Mouse (Mus musculus): ENCODE results near the gene Trappc6a. TPM values are rescaled to one million over a fixed set of nuclear protein-coding genes. Genes with fewer than 3 reads are reported as not detected.

Trappc6a gene
- polyA plus RNA-seq, 1 experiment from 2014 or later, result 94.2 TPM

DNA sequence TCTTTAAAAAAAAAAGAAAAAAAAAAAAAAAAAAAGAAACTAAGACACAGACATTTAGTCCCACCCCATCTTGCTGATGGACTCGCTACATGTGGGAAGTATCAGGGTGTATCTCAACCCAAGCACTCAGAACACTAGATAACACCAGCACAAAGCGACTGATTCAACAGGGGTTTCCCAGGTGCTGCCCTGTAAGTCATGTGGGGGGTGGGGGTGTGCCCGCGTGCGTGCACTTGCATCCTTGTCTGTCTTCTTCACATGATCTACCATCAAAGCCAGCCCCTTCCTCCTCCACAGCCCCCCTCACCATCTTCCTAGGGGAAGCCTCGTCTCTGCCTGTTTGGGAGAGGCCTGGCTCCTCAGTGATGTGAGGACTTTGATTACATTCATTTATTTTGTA is 4.2 kb downstream of the Trappc6a start:
- no peaks in the 10 kb centered on the region for H3K36me3 ChIP-seq (ENCODE audit: insufficient read depth, low read length)
- no peak for ATAC-seq (ENCODE audit: low FRiP score, low TSS enrichment)
- no peak overlapping the region for H3K9ac ChIP-seq (replicated peaks; ENCODE audit: low read length)
- no peak overlapping the region for H3K4me3 ChIP-seq (ENCODE audit: low read length)
- no peak overlapping the region for H3K4me2 ChIP-seq (replicated peaks; ENCODE audit: low read depth, low read length)
- no peaks in the 10 kb centered on the region for H3K9me3 ChIP-seq (ENCODE audit: low read length)
- H3K27ac ChIP-seq (ENCODE audit: low read length), result no peak overlapping the region
- H3K4me1 ChIP-seq (ENCODE audit: insufficient read depth, low read length), result peaks cover 13% of the 10 kb centered on the region
- WGBS, result 73% methylated on average over 6 of the region's 6 CpGs
- H3K27me3 ChIP-seq (ENCODE audit: insufficient read depth, low read length), result peaks cover 4% of the 10 kb centered on the region; the same call in 1 of the 2 replicates

DNA sequence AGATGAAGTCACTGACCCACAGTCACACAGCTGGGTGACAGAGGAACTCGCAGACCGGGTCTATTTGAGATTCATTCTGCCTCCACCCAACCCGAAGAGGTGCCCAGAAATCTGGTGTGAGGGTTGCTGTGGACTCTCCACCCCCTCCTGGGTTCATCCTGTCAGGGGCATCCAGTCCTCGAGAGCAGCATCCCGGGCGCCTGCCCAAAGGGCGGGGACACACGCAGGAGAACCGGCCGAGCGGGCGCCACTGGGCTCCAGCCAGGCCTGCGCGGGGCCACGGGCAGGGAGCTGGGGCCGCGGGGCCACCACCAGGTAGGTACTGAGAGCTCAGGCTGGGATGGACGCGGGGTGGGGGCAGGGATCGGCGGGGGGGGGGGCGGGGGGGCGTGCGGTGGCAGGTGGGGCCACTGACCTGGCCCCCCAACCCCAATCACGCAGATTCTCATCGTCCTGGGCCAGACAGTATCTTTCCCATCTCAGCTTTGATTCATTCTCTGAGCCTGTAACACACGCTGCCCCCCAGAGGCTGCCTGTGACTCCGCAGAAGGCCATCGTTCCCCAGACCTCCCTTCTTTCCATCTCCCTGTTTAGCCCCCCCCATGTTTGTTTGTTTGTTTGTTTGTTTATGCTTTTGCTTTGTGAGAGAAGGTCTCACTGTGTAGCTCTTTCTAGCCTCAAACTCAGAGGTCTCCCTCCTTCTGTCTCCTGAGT is 9.6 kb downstream of the Trappc6a start, which contains the start of gene Nkpd1:
TSS of gene Nkpd1 (plus strand) at position 187 of the 714 bp plus-strand sequence.
- no peak for ATAC-seq (ENCODE audit: low FRiP score, low TSS enrichment)
- Histone ChIP-seq H3K27ac (ENCODE audit: low read length) (no peak within 1 kb of the TSS), H3K4me3 (ENCODE audit: low read length) (peak within 1 kb of the TSS; percentile 23; the same call in 1 of the 2 replicates), H3K4me1 (ENCODE audit: insufficient read depth, low read length) (peaks cover 9% of the 10 kb centered on the region), H3K27me3 (ENCODE audit: insufficient read depth, low read length) (peaks cover 55% of the 10 kb centered on the region), H3K36me3 (ENCODE audit: insufficient read depth, low read length) (no peaks in the 10 kb centered on the region), H3K9me3 (ENCODE audit: low read length) (no peaks in the 10 kb centered on the region), H3K4me2 (replicated peaks; ENCODE audit: low read depth, low read length) (peak within 1 kb of the TSS; percentile 50), H3K9ac (replicated peaks; ENCODE audit: low read length) (peak within 1 kb of the TSS; percentile 3; the same call in 1 of the 2 replicates)
- WGBS, result 2% methylated on average over 19 of the region's 29 CpGs

DNA sequence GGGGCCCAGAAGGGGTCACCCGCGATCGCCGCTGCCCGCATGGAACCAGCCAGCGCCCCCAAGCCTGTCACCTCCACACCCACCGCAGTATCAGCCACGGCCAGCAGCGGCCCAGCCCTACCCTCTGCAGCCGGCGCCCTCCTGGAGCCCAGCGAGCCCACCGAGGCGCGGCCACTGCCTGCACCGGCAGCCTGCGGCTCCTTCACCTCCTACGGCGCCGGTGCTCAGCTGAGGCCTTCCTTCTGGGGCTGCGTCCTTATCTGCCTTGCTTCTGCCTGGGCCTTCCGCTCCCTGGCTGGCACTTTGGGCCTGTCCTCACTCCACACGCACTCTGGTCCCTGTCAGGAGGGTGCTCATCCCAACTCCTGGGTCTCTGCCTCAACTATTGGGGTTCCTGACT is 11.8 kb downstream of the Trappc6a start:
- no peak overlapping the region for H3K27ac ChIP-seq (ENCODE audit: low read length)
- peak overlapping the region; percentile 31 for H3K4me3 ChIP-seq (ENCODE audit: low read length)
- no peaks in the 10 kb centered on the region for H3K9me3 ChIP-seq (ENCODE audit: low read length)
- H3K9ac ChIP-seq (replicated peaks; ENCODE audit: low read length), result peak overlapping the region; percentile 61
- WGBS, result 6% methylated on average over 19 of the region's 23 CpGs
- H3K4me2 ChIP-seq (replicated peaks; ENCODE audit: low read depth, low read length), result peak overlapping the region; percentile 47
- no peaks in the 10 kb centered on the region for H3K36me3 ChIP-seq (ENCODE audit: insufficient read depth, low read length)
- peaks cover 78% of the 10 kb centered on the region for H3K27me3 ChIP-seq (ENCODE audit: insufficient read depth, low read length)
- peaks cover 21% of the 10 kb centered on the region for H3K4me1 ChIP-seq (ENCODE audit: insufficient read depth, low read length)
- no peak for ATAC-seq (ENCODE audit: low FRiP score, low TSS enrichment)

DNA sequence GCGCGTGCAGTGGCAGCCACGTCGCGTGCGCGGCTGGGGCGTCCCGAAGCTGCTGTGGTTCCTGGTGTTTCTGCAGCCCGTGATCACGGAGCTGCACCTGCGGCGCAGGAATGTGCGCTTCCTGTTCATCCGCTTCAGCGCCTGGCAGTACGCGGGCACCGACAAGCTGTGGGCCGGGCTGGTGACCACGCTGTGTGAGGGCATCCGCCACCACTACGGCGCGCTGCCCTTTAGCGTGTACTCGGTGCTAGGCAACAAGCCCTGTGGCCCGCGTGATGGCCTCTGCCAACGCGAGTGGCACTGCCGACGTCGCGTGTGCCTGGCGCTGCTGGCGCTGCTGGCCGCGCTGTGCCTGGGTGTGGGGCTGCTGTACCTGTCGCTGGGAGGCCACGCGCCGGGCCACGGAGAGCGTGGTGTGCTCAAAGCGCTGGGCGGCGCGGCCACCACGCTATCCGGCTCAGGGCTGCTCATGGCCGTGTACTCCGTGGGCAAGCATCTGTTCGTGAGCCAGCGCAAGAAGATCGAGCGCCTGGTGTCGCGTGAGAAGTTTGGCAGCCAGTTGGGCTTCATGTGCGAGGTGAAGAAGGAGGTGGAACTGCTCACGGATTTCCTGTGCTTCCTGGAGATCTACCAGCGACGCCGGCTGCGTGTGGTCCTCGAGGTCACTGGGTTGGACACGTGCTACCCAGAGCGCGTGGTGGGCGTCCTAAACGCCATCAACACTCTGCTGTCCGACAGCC is 15.0 kb downstream of the Trappc6a start:
- 0 out of 2 replicates have a peak, but pooled peaks have one; percentile 14 for ATAC-seq (ENCODE audit: low FRiP score, low TSS enrichment)
- H3K4me3 ChIP-seq (ENCODE audit: low read length), result peak overlapping the region; percentile 51
- H3K27me3 ChIP-seq (ENCODE audit: insufficient read depth, low read length), result peaks cover 74% of the 10 kb centered on the region
- H3K4me1 ChIP-seq (ENCODE audit: insufficient read depth, low read length), result peaks cover 21% of the 10 kb centered on the region
- 0 out of 2 replicates have a peak, but pooled peaks cover 2% of the 10 kb centered on the region for H3K36me3 ChIP-seq (ENCODE audit: insufficient read depth, low read length)
- no peak overlapping the region for H3K27ac ChIP-seq (ENCODE audit: low read length)
- H3K9me3 ChIP-seq (ENCODE audit: low read length), result no peaks in the 10 kb centered on the region
- WGBS, result 8% methylated on average over 72 of the region's 72 CpGs
- H3K4me2 ChIP-seq (replicated peaks; ENCODE audit: low read depth, low read length), result peak overlapping the region; percentile 77
- peak overlapping the region; percentile 34; the same call in 1 of the 2 replicates for H3K9ac ChIP-seq (replicated peaks; ENCODE audit: low read length)

DNA sequence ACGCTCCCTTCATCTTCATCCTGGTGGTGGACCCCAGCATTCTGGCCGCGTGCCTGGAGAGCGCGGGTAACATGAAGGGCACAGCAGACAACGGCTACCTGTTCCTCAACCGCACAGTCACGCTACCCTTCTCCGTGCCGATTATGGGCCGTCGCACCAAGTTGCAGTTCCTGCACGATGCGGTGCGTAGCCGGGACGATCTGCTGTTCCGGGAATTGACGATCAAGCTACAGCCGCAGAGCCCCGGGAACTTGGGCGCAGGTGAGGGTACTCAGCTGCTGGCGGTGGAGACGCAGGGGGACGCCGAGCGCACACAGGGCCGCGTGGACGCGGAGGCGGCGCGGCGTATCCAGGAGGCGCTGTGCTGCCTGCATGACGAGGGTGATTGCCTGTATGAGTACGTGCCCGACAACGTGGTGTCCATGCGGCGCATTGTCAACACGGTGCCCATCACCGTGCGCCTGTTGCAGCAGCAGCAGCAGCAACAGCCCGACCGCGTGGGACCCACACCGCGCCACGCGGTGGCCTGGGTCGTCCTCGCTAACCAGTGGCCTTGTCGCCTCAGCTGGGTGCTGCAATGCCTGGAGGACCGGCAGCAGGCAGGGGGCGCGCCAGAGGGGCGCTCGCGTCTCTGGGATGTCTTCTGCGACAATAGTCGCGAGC is 15.7 kb downstream of the Trappc6a start:
- Histone ChIP-seq H3K4me3 (ENCODE audit: low read length) (peak overlapping the region; percentile 51), H3K4me2 (replicated peaks; ENCODE audit: low read depth, low read length) (peak overlapping the region; percentile 77), H3K27me3 (ENCODE audit: insufficient read depth, low read length) (peaks cover 67% of the 10 kb centered on the region), H3K9me3 (ENCODE audit: low read length) (no peaks in the 10 kb centered on the region), H3K36me3 (ENCODE audit: insufficient read depth, low read length) (0 out of 2 replicates have a peak, but pooled peaks cover 4% of the 10 kb centered on the region), H3K9ac (replicated peaks; ENCODE audit: low read length) (peak overlapping the region; percentile 34), H3K4me1 (ENCODE audit: insufficient read depth, low read length) (peaks cover 21% of the 10 kb centered on the region), H3K27ac (ENCODE audit: low read length) (no peak overlapping the region)
- WGBS, result under 1% methylated on average over 64 of the region's 64 CpGs
- ATAC-seq (ENCODE audit: low FRiP score, low TSS enrichment), result peak; percentile 29; the same call in 1 of the 2 replicates

DNA sequence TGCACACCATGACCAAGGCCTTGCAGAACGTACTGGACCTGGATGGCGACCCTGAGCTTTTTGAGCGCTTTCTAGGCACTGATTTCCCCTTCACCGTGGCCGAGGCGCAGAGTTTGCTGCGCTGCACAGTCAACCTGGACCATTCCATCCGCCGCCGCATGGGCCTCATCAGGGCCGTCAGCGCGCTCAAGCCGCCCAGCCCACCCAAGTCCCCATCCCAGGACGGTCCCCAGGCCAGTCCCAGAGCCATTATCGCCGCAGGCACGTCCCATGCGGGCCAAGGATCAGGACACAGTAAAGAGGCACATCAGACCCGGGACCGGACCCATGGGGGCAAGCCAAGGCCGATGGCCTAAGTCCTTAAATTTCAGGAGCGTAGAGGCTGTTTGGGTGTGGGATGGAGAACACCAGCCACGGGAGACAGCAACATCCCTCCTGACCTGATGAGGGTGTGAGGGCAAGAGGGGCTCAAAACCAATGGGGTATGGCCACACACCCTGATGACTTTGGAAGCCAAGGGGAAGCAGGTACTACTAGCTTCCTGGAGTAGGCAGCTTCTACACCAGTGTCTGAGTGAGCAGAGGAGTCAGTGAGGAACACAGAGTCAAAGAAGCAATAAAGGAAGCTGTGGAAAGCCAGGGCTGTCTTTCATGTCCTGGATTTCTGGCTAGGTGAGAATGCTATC is 16.4 kb downstream of the Trappc6a start:
- Histone ChIP-seq H3K4me2 (replicated peaks; ENCODE audit: low read depth, low read length) (peak overlapping the region; percentile 77), H3K9me3 (ENCODE audit: low read length) (no peaks in the 10 kb centered on the region), H3K4me3 (ENCODE audit: low read length) (peak overlapping the region; percentile 51), H3K36me3 (ENCODE audit: insufficient read depth, low read length) (peaks cover 9% of the 10 kb centered on the region), H3K4me1 (ENCODE audit: insufficient read depth, low read length) (peaks cover 21% of the 10 kb centered on the region), H3K9ac (replicated peaks; ENCODE audit: low read length) (peak overlapping the region; percentile 31), H3K27me3 (ENCODE audit: insufficient read depth, low read length) (peaks cover 61% of the 10 kb centered on the region), H3K27ac (ENCODE audit: low read length) (no peak overlapping the region)
- 15% methylated on average over 24 of the region's 24 CpGs for WGBS
- peak; percentile 16; the same call in 1 of the 2 replicates for ATAC-seq (ENCODE audit: low FRiP score, low TSS enrichment)

DNA sequence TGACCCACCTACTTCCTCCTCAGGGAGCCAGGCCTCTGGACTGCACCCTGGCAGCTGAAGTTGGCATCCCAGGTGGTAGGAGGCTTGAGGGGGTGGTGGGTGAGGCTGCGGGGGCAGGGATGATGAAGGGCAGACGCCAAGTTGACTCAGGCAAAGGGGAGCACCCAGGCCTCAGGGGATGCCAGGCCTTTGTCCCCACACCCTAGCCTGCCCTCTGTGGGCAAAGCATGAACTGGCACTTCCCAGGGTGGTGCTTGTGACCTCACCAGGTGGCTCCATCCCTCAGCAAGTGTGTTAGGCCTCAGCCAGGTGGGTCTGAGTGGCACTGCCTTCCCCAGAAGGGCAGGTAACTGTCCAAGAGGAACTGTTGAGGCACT is 16.9 kb downstream of the Trappc6a start:
- peaks cover 14% of the 10 kb centered on the region for H3K36me3 ChIP-seq (ENCODE audit: insufficient read depth, low read length)
- peaks cover 55% of the 10 kb centered on the region for H3K27me3 ChIP-seq (ENCODE audit: insufficient read depth, low read length)
- no peak overlapping the region for H3K9ac ChIP-seq (replicated peaks; ENCODE audit: low read length)
- H3K4me2 ChIP-seq (replicated peaks; ENCODE audit: low read depth, low read length), result no peak overlapping the region
- H3K4me1 ChIP-seq (ENCODE audit: insufficient read depth, low read length), result peaks cover 16% of the 10 kb centered on the region
- ATAC-seq (ENCODE audit: low FRiP score, low TSS enrichment), result no peak
- no peak overlapping the region for H3K4me3 ChIP-seq (ENCODE audit: low read length)
- H3K9me3 ChIP-seq (ENCODE audit: low read length), result no peaks in the 10 kb centered on the region
- 78% methylated on average over 2 of the region's 2 CpGs for WGBS
- no peak overlapping the region for H3K27ac ChIP-seq (ENCODE audit: low read length)

DNA sequence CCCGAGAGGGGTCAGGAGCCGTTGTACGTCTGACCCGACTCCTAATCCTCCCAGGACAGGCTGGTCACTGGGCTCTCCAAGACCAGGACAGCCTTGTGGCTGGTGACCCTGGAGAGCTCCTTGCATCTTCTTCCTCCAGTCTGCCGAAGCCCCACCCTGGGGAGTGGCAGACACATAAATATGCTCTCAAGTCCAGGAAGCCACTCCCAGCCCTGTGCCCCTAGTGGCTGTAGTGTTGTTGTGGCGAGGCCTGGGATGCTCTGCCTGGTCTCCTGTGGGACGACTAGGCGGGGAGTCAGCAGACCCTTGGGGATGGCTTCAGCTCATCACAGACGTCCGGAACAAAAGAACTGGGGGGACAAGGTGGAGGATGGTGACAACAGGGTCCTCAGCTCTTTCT is 22.9 kb downstream of the Trappc6a start:
- Histone ChIP-seq H3K27me3 (ENCODE audit: insufficient read depth, low read length) (0 out of 2 replicates have a peak, but pooled peaks cover under 1% of the 10 kb centered on the region), H3K36me3 (ENCODE audit: insufficient read depth, low read length) (peaks cover 50% of the 10 kb centered on the region), H3K4me1 (ENCODE audit: insufficient read depth, low read length) (no peaks in the 10 kb centered on the region), H3K27ac (ENCODE audit: low read length) (no peak overlapping the region), H3K4me3 (ENCODE audit: low read length) (no peak overlapping the region), H3K9ac (replicated peaks; ENCODE audit: low read length) (no peak overlapping the region), H3K9me3 (ENCODE audit: low read length) (no peaks in the 10 kb centered on the region), H3K4me2 (replicated peaks; ENCODE audit: low read depth, low read length) (no peak overlapping the region)
- WGBS, result 63% methylated on average over 10 of the region's 10 CpGs
- no peak for ATAC-seq (ENCODE audit: low FRiP score, low TSS enrichment)

DNA sequence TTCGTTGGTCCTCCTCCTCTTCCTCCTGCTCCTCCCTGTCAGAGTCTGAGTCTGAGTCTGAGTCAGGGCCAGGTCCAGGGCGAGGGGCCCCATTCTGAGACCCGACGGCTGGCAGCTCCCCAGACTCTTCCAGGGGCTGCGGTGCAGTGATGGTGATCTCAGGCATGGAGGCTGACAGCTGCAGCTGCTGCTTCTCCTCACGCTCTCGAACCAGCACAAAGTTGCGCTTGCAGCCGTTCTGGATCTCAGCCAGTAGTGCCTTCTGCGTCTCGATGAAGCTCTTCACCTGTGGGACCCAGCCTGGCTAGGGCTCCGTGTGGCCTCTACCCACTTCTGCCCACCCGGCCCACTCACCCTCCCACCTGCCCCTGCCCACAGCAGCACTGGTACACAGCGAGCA is 24.0 kb downstream of the Trappc6a start:
- no peak overlapping the region for H3K27ac ChIP-seq (ENCODE audit: low read length)
- H3K27me3 ChIP-seq (ENCODE audit: insufficient read depth, low read length), result no peaks in the 10 kb centered on the region
- H3K4me2 ChIP-seq (replicated peaks; ENCODE audit: low read depth, low read length), result no peak overlapping the region
- ATAC-seq (ENCODE audit: low FRiP score, low TSS enrichment), result no peak
- no peak overlapping the region for H3K4me3 ChIP-seq (ENCODE audit: low read length)
- H3K9me3 ChIP-seq (ENCODE audit: low read length), result no peaks in the 10 kb centered on the region
- peaks cover 50% of the 10 kb centered on the region for H3K36me3 ChIP-seq (ENCODE audit: insufficient read depth, low read length)
- no peaks in the 10 kb centered on the region for H3K4me1 ChIP-seq (ENCODE audit: insufficient read depth, low read length)
- no peak overlapping the region for H3K9ac ChIP-seq (replicated peaks; ENCODE audit: low read length)
- WGBS, result 85% methylated on average over 14 of the region's 14 CpGs

All from kidney, embryonic 16.5 days (tissue).